Mouse (Mus musculus) erythroid progenitor cell, adult 5-6 weeks (primary cell): ENCODE measurements around the gene Snx11. TPM values are rescaled to one million over a fixed set of nuclear protein-coding genes. Genes with fewer than 3 reads are reported as not detected.

ENCODE experiments used
- ATAC-seq: replicated peaks from 2 replicates; pipeline ENCODE4 v1.8.0; 2016; ENCODE audit warnings: moderate number of reproducible peaks, mild to moderate bottlenecking, moderate TSS enrichment, inconsistent platforms; ENCODE audit not compliant: poor library complexity, low FRiP score, severe bottlenecking
- total RNA-seq, 2 experiments: library from RNA; stranded (forward) in 1 of 2; stranded (reverse) in 1 of 2; fragments of 150-400 nt in 1 of 2; fragments of 186-747, 209-891 nt in 1 of 2; gene quantifications; 2 replicates each; pipeline versions ENCODE4 v1.2.3 to v1.2.4; 2015 to 2017; ENCODE audit warnings: low replicate concordance in 2 of 2

The Snx11 gene
- total RNA-seq, 2 experiments from 2014 or later, result 31.9 to 36.2 TPM

GRCm38 (mm10) chr11:96728577-96728976, 48.8 kb downstream of the Snx11 start:
- no peak for ATAC-seq

- ATAC-seq, result no peak
These were observed 51.5 kb downstream of the Snx11 start for GRCm38 (mm10) chr11:96725833-96726232.

- ATAC-seq, result no peak
These were observed 58.8 kb downstream of the Snx11 start for GRCm38 (mm10) chr11:96718609-96719008.

Other genes with a start within 250 kb of the Snx11 start
- 41.5 and 60.9 TPM in 2 replicates for gene Cbx1, start 11.6 kb upstream of the Snx11 start, total RNA-seq (2015; ENCODE audit: low replicate concordance)
- gene Cbx1, start 11.6 kb upstream of the Snx11 start, total RNA-seq (2017; ENCODE audit: low replicate concordance), result 60.8 and 75.6 TPM in 2 replicates
- 34.4 and 34.6 TPM in 2 replicates for gene Nfe2l1, start 52.4 kb upstream of the Snx11 start, total RNA-seq (2015; ENCODE audit: low replicate concordance)
- gene Nfe2l1, start 52.4 kb upstream of the Snx11 start, total RNA-seq (2017; ENCODE audit: low replicate concordance), result 34.8 and 37.4 TPM in 2 replicates
- gene Copz2, start 72.3 kb upstream of the Snx11 start, total RNA-seq (2015; ENCODE audit: low replicate concordance), result not detected in 2 replicates
- not detected in 2 replicates for gene Copz2, start 72.3 kb upstream of the Snx11 start, total RNA-seq (2017; ENCODE audit: low replicate concordance)
- 7.9 and 9.6 TPM in 2 replicates for gene Cdk5rap3, start 138.9 kb upstream of the Snx11 start, total RNA-seq (2015; ENCODE audit: low replicate concordance)
- gene Cdk5rap3, start 138.9 kb upstream of the Snx11 start, total RNA-seq (2017; ENCODE audit: low replicate concordance), result 21.6 and 25.2 TPM in 2 replicates
- not detected in 2 replicates for gene Prr15l, start 150.5 kb upstream of the Snx11 start, total RNA-seq (2015; ENCODE audit: low replicate concordance)
- 0.26 TPM in 1 of 2 replicates, not detected in the other for gene Prr15l, start 150.5 kb upstream of the Snx11 start, total RNA-seq (2017; ENCODE audit: low replicate concordance)
- gene Pnpo, start 166.4 kb upstream of the Snx11 start, total RNA-seq (2015; ENCODE audit: low replicate concordance), result 57.0 and 70.6 TPM in 2 replicates
- 74.7 and 92.1 TPM in 2 replicates for gene Pnpo, start 166.4 kb upstream of the Snx11 start, total RNA-seq (2017; ENCODE audit: low replicate concordance)
- gene Sp2, start 205.4 kb upstream of the Snx11 start, total RNA-seq (2015; ENCODE audit: low replicate concordance), result 52.4 and 62.0 TPM in 2 replicates
- 13.1 and 27.8 TPM in 2 replicates for gene Sp2, start 205.4 kb upstream of the Snx11 start, total RNA-seq (2017; ENCODE audit: low replicate concordance)
- not detected in 2 replicates for gene Sp6, start 235.8 kb upstream of the Snx11 start, total RNA-seq (2015; ENCODE audit: low replicate concordance)
- not detected in 2 replicates for gene Sp6, start 235.8 kb upstream of the Snx11 start, total RNA-seq (2017; ENCODE audit: low replicate concordance)